Mouse (Mus musculus): ENCODE data around the gene Praf2.
"Not testable (repeated sequence)": the region's sequence is repeated elsewhere in the genome, so short reads cannot be mapped to it uniquely, and the experiment has no call there.

Praf2 gene

DNA sequence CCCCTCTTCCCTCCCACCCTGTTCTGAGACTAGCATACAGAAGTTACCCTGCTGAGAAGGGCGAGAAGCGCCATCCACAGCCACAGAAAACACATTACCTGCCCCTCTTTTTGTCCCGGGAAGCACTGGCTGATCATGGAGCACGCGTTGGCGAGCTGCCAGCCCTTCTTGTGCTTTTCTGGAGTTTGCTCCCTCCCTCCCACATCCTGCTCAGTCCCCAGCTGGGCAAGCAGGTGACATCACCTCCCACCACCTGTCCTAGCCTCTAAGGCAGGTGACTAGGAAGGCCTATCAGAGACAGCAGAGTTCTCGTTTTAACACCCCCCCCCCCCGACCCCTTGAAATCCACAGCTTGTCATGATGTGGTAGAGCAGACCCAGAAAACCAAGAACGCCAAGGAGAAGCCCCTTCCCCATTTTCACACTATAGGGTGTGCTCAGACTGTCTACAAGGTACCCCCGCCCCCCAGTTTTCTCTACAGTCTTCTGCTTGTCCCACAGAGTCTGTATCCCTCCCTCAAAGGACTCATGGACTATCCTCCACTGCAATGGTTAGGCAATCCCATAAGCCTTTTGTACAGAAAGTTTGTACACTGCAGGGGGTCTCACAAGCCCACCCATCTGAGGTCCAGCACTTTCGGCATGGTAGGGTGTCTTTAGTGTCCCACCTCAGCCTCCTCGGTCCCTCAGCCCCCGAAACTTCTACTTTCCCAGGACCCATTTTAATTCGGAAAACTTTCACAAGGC is 11.3 kb downstream of the Praf2 start:
- DNase-seq (ENCODE audit: low spot score), result no peak

DNA sequence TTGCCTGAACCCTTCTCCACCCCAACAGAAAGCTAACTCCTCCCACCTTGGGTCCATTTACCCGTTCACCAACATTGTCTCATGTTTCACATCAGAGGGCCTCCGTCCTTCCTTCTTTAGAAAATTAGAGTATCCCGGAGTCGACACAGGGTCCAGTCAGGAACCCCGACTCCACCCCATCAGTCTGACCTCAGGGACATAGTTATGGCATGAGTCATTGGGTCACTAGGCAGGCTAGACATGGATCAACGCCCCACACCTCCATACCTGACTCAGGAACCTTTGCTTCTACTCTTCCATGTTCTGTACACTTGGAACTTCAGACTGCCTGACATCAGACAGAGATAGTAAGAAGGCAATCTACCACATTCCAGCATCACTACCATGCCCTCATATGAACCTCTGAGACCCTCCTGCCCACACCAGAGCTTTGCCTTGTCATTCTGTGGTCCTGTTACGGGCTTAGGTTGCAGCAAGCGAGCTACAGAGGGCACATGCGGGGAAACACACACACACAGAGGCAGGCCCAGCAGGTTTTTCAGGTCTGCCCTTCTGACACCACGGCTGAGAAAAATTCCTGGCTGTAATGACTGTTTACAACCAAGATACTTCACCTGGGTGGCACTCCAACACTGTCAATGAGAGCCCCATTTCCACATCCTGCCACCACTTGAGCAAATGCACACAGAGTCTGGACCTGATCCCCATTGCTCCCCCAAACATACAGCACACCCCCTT is 12.0 kb downstream of the Praf2 start:
- no peak for DNase-seq (ENCODE audit: low spot score)

DNA sequence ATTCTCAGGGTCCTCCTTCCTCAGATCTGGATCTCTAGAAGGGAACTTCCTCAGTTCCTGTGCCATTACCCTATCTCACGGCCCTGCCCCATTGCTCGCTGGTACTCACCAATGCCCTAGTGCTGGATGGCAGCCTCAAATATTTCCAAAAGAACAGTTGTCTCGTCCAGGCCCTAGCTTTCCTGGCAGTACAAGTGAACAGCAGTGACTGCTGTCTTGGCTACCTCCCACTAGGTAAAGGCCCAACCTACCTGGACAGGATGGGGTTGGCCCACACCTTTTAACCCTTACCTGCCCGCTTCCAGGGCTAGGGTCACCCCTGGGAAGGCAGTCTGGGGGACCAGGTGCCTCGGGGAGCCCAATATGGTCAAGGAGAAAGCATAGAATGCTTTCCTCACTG is 12.9 kb downstream of the Praf2 start:
- no peak for DNase-seq (ENCODE audit: low spot score)

DNA sequence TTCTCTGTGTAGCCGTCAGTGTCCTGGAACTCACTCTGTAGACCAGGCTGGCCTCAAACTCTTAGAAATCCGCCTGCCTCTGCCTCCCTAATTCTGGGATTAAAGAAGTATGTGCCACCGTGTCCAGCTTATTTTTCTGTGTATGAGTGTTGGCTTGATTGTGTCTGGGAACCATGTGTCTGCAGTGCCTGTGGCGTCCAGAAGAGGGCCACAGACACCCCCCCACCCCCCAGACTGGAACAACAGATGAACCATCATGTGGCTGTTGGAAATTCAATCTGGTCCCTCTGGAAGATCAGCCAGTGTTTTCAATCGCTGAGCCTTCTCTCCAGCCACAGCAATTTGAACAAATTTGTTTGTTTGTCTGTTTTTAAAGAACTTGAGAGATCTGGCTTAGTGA is 15.2 kb downstream of the Praf2 start:
- DNase-seq (ENCODE audit: low spot score), result no peak

DNA sequence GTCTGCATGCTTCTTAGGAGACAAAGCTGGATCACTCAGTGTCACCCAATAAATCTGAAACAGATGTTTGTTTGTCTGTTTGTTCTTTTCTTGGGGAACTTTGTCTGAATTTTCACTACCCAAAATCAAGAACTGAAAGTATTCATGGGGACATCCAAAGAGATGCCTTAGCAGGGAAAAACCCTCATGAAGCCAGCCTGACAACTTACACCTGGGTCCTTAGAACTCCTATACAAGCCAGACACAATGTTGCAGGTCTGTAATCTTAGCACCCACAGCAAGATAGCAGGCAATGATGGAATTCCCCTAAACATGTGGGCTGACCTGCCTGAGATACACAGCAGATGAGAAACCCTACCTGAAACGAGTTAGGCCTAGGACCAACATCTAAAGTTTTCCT is 16.7 kb downstream of the Praf2 start:
- DNase-seq (ENCODE audit: low spot score), result no peak

DNA sequence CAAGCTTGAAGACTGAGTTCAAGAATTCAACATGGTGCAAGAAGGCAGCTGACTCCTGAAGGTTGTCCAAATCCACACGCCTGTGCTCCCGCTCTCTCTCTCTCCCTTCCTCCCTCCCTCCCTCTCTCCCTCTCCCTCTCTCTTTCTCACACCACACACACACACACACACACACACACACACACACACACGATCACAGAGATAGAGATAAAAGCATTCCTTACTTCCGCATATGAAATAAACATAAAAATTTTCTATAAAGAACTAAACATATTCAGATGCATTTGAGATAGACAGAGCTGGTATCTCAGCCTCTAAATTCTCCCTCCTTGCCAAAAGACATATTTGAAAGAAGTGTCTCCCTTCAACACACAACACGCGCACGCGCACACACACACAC is 17.2 kb downstream of the Praf2 start:
- DNase-seq (ENCODE audit: low spot score), result no peak

DNA sequence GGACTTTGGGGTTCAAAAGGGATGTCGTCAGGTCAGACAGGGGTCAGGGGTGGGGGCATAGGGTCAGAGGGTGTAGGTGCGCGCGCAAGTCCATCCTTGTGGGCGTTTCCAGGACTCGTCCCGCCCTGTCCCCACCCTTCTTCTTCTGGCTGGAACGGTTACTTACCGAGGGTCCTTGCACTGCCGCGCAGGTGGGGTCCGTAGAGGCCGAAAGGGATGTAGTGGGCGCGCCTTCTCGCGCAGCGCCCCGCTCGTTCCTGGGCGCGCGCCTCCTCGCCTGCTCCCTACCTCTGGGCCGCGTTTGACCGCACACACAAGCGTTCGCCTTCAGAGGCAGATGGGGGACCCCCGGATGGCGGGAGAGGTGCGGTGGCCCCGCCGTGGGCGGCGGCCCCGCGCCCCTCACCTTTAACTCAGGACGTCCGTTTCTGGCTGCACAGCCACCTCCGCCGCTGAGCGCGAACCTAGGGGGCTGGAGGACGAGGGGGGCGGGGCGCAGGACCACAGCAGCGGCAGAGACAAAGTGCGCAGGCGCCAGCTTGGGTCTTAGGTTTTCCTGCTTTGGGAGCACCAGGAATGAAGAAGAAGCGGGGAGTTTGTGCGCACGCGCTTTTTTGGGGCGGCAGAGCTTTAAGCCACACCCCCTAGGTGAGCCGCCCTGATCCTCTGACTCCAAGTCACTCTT is 22.3 kb downstream of the Praf2 start, which contains the start of gene Ccdc120:
Ccdc120 (minus strand) TSS at position 474 of the 685 bp plus-strand sequence.
- peak; percentile 88 for DNase-seq (ENCODE audit: low spot score)

DNA sequence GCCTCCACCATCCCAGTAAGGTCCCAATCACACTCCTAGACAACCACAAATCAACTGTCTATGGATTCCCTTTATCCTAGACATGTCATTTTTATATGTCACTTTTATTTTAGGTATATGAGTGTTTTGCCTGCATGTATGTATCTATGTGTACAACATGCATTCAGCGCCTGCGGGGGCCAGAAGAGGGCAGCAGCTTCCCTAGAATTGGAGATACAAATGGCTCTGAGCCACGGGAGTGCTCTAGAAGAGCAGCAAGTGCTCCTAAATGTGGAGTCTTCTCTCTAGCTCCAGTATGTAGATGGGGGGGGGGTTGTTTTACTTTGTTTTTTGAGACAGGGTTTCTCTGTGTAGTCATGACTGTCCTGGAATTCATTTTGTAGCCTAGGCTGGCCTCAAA is 25.4 kb downstream of the Praf2 start:
- not testable (repeated sequence) for DNase-seq (ENCODE audit: low spot score)

DNA sequence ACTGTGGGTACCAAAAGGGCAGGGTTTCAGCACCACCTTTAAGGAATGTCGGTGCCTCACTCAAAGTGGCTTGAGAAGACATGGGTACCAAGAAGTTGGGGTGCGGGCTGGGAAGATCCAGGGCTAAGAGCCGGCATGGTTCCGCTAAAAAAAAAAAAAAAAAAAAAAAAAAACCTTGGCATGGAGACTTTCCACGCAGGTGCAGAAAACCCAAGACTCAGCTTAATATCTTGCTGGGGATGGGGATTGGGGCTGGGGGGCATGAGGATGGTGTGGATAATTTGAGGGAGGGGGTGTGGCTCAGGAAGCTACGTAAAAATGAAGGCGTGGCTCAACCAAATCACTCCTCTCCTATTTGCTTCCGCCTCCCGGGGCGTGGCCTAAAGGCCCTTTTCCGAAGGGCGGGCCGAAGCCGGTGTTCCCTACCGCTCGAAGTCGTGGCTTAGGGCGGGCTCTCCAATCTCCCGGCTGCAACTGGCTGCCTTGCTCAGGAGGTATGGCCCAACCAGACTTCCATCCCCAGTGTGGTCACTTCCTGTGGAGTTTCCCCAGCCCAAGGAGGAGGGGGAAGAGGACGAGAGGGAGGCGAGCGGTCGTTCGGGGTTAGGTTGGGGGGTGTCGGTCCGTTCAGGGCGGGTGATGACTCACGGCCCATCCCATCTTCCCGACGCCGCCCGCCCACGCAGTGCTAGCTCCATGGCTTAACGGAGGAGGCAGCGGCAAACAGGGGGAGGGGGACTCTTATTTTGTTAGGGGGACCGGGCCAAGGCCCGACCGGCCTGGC is 34.1 kb downstream of the Praf2 start, which contains the start of gene Tfe3:
Tfe3 (plus strand) TSS at position 424 of the 784 bp plus-strand sequence.
- DNase-seq (ENCODE audit: low spot score), result peak; percentile 93

DNA sequence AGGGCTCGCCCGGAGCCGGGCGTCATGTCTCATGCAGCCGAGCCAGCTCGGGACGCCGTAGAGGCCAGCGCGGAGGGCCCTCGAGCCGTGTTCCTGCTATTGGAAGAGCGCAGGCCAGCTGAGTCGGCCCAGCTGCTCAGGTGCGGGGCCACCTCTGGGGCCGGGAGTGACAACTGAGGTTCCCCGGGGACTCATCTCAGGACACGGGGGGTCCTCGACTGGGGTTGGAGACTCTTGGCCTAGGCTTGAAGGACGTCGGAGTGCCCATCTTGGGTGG is 34.6 kb downstream of the Praf2 start:
- DNase-seq (ENCODE audit: low spot score), result no peak

DNA sequence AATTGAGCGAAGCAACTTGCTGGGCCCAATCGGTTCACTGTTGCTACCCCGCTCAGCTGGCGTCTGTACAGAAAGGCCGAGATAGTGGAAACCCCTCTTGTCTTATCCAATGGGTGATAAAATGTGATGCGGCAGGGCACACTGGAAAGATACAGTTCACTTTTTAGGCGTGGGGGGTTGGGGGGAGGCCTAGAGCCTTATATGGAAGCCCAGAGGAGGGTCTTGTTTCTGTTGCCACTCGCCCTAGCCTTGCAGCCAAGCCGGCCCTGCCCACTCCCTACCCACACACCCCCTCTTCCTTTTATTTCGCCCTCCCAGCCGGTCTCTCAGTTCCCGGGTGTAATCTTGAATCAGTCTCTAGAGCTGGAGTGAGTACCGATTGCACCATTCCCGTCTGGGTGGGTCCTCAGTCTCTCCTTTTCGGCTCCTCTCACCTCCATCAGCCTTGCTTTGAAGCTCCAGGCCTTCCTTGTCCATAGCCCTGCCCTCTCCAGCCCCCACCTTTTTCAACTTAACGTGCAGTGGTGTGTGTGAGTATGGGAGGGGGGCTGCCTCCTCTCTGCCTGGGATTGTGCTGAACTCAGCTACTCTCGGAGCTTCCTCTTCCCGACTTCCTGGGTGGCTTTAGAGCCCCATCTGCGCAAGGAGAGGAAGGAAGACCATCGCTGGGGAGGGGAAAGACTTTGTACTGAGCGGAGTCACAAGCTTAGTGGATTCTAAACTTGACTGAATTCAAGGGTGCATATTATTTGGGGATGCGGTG is 35.6 kb downstream of the Praf2 start:
- DNase-seq (ENCODE audit: low spot score), result peak; percentile 47

DNA sequence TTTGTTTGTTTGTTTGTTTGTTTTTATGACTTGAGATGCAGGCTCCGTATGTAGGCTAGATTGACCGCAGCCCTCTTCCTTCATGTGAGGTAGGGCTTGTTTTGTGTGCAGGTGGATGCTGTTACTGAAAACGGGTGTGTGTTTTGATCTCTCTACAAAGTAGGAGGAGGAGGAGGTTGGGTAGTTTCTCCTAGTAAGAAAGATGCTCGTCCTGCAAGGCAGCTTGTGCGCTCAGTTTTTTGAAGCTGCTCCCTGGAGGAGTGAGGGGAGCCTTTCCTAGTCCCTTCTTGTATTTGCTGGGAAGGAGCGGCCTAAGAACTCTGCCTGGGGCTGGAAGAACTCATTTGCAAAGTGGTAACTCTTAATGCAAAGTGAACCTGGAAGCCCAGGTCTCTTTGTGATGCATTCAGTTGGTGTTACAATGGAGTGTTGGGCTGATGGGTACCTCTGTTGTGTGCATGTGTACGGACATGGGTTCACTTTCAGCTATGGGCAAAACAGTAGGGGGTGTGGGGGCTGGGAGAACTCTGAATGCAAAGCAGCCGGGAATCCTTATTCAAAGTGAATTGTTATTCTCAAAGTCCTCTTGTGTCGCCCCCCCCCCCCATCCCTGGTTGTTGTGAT is 36.5 kb downstream of the Praf2 start:
- no peak for DNase-seq (ENCODE audit: low spot score)

DNA sequence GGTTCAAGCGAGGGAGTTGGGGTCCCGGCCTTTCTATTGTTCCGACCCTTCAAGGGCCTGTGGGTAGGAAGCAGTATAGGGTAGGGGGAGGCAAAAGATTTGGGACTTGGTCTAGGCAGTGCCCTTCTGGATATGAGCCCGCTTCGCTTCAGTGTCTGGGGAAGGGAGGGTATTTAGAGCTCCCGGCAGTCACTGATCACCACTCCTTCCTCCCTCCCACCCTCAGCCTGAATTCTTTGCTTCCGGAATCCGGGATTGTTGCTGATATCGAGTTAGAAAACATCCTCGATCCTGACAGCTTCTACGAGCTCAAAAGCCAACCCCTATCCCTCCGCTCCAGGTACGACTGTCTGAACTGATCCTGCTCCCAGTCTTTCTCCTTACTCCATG is 37.0 kb downstream of the Praf2 start:
- peak; percentile 5 for DNase-seq (ENCODE audit: low spot score)

DNA sequence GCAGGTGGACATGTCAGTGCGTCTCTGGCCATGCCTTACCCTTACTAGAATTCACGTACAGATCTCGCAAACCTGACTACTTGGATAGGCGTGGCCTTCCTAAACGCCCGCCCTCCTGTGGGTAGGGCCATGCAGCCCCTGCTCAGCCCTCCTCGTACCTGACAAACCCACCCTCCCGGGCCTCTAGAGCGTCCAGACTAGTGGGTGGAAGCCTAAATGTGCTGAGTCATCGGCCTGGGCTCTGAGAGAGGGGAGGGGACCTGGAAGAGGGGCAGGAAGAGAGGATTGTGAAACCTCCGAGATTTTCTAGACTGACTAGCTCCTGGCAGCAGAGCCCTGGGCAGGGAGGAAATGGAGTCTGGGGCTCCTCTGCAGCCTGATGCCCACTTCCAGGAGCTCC is 37.5 kb downstream of the Praf2 start:
- peak; percentile 54 for DNase-seq (ENCODE audit: low spot score)

DNA sequence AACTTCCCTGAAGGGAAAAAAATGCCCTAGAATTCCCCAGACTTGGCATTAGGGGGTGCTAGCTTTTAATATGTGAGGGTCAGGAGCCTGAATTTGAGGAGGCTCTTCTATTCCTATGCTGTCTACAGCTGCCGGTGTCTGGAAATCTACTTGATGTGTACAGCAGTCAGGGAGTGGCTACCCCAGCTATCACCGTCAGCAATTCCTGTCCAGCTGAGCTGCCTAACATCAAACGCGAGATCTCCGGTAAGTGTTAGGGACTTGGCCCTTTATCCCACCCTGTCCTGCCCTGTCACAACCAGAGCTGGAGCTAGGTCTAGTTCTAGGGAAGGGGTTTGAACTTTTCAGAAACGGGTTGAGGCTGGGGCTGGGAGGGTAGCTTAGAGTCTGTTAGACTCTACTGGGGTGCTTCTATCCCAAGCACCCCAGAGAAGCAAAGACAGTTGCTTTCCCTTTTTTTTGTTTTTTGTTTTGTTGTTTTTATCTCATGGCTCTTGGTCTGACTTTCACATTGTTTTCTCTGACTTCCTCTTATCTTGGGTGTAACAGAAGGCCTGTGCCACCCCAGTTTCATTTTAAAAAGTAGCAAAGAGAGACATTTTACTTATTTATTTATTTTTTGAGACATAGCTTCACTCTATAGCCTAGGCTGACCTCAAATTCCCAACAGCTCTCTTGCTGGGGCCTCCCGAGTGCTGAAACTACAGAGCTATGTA is 41.2 kb downstream of the Praf2 start:
- no peak for DNase-seq (ENCODE audit: low spot score)

DNA sequence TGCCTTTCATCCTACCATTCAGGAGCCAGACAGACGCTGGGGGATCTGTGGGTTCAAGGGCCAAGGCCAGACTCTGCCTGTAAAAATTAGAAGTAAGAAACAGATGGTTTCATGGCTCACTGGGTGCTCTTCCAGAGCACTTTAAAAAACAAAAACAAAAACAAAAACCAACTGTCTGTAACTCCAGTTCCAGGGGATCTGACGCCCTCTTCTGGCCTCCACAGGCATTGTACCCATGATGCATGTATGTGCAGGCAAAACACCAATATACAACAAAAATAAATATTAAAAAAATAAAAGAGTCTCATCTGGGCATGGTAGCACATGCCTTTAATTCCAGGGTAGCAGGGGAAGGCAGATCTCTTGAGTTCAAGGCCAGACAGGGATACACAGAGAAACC is 44.5 kb downstream of the Praf2 start:
- DNase-seq (ENCODE audit: low spot score), result no peak

DNA sequence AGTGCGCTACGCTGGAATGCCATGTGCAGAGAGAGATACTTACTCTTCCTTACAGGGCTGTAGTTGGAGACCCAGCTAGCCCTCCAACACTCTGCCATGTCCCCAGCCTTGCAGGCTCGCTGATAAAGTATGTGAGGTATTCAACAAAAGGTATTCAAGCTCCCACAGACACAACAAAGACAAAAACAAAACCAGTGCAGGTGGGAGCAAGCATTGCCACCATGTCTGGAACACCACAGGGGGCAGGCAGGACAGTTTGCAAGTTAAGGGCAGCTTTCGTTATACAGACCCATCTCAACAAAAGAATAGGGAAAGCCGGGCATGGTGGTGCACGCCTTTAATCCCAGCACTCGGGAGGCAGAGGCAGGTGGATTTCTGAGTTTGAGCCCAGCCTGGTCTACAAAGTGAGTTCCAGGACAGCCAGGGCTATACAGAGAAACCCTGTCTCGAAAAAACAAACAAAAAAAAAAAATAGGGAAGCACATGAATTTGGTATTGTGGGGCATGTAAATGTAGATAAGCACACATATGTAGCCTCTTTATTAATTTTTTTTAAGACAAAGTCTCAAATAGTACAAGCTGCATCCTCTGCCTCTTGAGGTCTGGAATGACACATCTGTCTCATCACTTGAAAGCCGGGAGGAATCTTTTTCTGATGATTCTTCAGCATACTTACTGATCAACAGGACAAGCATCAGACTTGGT is 47.4 kb downstream of the Praf2 start:
- DNase-seq (ENCODE audit: low spot score), result no peak

DNA sequence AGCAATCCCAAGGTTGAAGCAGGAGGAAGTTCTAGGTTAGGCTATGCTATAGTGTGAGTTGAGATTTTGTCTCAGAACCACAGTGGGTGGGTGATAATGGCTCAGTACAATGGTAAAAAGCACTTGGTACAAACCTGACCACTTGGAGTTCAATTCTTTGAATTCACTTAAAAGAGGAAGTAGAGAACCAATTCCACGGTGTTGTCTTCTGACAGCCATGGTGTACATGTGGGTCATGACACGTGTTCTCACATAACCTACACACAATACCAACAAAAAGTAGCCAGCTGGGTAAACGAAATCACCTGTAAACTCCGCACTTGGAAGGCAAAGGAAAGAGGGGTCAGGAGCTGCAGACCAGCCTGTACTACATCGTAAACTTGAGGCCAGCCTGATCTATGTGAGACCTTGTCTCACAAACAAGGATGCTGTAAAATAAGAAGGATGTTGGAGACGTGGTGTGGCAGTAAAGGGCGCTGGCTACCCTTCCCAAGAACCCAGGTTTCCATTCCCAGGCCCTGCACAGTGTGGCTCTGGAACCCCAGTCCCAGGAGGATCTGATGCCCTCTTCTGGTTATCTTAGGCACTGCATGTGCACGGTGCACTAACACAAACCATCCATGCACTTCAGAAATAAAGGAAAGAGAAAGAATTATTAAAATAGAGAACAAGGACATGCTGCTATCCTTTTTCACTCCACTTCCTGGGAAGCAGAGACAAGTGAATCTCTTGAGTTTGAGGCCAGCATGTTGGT is 48.3 kb downstream of the Praf2 start:
- peak; percentile 73 for DNase-seq (ENCODE audit: low spot score)
